Mouse (Mus musculus) liver, embryonic 14.5 days (tissue): ENCODE results near the gene Des.

ENCODE experiments used
- CTCF ChIP-seq: IDR thresholded peaks from 2 replicates; pipeline ENCODE4 v1.5.1; 2016; ENCODE audit warnings: antibody characterized with exemption, low read depth, control low read depth
- EP300 ChIP-seq: IDR thresholded peaks from 2 replicates; pipeline ENCODE4 v1.6.1; 2016; ENCODE audit warnings: antibody characterized with exemption, low read depth

- TF ChIP-seq CTCF = peak; percentile 71
- no peak for TF ChIP-seq EP300
Observed at GRCm38 (mm10) chr1:75413749-75414148, 53.6 kb downstream of the Des start.
